Mouse (Mus musculus) kidney, adult 18-20 months (tissue): ENCODE measurements around the gene Alg14.

Experiments used
- DNase-seq: peaks from one replicate; pipeline ENCODE4 v3.0.0; 2021

The Alg14 gene

GRCm38 (mm10) chr3:121282998-121283397 is 8.6 kb upstream of the Alg14 start, which contains the start of gene Tmem56:
Tmem56 (minus strand) TSS chr3:121283098.
- DNase-seq = no peak

DNA sequence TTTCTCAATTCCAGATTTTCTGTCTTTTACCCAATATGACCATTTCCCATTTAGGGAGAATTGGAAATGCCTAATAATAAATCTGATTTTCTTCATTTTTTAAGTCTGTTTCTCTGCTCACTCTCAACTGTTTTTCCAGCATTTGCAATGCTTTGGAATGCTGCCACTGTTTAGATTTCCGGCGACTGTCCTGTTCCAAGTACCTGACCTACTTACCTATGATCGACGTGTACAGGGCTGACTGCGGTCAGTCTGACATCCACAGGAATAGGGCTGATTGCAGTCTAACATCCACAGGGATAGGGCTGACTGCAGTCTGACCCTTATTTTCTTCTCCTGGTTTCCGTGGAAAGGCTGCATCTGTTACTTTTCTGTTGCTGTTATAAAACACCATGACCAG is 6.4 kb upstream of the Alg14 start:
- no peak for DNase-seq

DNA sequence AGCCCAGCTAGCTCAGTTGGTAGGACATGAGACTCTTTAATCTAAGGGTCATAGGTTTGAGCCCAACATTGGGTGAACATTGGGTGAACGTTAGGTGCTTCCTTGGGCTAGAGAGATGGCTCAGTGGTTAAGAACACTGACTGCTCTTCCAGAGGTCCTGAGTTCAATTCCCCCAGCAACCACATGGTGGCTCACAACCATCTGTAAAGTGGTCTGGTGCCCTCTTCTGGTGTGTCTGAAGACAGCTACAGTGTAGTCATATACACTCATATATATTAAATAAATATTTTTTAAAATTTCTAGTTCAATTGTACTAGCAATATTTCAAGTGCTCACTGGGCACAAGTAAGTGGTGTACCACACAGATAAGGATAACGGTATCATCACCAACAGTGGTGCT is 4.4 kb upstream of the Alg14 start:
- DNase-seq = no peak

DNA sequence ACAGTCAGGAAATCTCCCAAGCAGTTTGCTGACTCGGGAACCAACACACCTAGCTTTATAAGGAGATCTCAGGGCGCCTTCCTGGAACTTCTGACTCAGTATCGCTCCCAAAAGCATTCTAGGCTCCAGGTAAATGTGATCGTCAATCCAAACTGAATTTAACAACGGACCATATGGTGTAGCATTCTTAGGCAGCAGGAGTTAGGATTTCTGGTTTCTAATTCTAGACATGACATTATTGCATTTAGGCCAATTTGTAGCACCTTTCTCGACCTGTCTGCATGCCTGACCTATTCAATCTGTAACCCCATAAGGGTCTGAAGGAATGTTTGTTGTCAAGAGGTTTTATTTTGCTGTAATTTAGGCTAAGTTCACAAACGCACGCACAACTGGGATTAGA is 892 bp upstream of the Alg14 start:
- DNase-seq = no peak

GRCm38 (mm10) chr3:121291225-121291559 is 381 bp upstream of the Alg14 start:
- no peak for DNase-seq

DNA sequence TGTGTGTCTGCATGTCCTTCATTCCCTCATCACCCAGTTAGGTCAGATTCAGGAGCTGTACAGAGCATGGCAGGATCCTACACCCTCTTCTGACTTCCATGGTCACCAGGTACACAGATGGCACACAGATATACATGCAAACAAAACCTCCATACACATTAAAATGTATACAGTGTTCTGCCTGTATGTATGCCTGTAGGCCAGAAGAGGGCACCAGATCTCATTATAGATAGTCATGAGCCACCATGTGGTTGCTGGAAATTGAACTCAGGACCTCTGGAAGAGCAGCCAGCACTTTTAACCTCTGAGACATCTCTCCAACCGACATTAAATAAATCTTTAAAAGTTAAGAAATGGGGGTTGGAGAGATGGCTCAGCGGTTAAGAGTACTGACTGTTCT is 2.6 kb downstream of the Alg14 start:
- DNase-seq = no peak

GRCm38 (mm10) chr3:121306641-121307040 is 15.1 kb downstream of the Alg14 start:
- no peak for DNase-seq

GRCm38 (mm10) chr3:121307532-121308234 is 16.1 kb downstream of the Alg14 start:
- peak; percentile 80 for DNase-seq

DNA sequence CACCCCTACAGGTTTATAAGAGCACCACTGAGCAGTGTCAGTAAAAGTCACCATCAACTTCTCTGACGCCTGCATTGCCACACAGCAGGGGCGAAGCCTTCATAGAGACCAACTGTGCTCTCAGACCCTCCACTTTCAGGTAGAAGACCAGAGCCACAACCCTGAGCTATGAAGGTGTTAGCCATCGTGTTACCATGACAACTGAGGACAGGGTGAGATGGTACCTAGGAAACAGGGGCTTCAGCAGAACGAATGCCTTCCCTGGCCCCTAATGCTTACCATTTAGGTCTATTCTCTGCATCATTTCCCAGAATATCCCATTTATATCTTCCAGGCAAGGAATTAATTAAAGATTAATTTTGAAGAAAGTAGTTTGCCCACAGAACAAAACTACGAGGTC is 17.4 kb downstream of the Alg14 start:
- no peak for DNase-seq

DNA sequence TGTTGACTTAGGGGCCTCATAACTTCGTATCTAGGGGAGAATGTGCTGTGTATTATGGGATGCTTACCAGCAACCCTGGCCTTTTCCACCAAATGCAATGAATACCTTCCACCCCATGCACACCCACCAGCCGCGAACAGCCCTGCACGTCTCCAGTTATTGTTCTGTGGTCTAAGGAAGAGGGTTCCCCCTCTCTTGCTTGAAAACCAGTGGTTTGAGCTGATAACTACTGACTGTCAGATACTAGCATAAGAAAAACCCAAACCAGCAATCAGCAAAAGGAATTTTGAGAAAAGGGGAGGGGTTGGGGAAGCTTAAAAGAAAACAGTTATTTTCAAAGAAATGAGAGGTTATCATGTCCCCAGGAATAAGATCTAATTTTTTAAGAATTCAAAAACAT is 17.9 kb downstream of the Alg14 start:
- no peak for DNase-seq

- DNase-seq = no peak
Observed at GRCm38 (mm10) chr3:121309896-121310714, 18.5 kb downstream of the Alg14 start.

DNA sequence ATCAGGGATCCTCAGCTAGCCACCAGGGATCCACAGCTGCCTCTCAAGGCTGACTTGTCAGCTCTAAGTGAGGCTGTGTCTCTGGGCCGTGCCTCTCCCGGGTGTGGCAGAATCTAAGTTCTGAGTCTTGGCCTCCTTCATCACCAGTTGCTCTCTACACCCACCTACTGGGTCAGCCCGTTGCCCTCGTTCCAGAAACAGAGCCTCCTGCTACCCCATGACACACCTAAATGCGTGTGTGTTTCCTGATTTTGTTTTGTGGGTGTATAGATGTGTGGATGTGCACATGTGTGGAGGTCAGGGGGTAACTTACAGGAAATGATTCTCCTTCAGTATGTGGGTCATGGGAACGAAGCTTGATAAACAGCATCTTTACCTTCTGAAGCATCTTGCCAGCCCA is 20.9 kb downstream of the Alg14 start:
- no peak for DNase-seq

GRCm38 (mm10) chr3:121312979-121313378 is 21.4 kb downstream of the Alg14 start:
- no peak for DNase-seq

DNA sequence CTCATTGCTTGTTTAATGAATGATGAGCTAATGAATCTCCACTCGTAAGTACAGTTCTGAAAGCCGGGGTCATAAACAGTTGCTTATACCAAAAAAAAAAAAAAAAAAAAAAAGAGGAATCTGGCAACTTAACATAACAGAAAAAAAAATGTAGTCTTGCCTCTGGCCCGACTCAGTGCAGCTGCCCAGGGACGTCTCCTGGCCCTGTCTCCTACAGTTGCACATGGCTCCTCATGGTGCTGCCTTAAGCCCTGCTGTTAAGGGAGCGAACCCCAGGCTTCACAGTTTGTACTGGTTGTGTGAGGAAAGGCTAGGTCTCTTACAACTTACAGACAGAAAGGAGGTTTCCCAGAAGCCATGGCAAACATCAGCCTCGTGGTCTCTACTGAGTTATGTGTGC is 22.6 kb downstream of the Alg14 start:
- no peak for DNase-seq

GRCm38 (mm10) chr3:121315498-121315897 is 23.9 kb downstream of the Alg14 start:
- DNase-seq = no peak

- no peak for DNase-seq
Observed at GRCm38 (mm10) chr3:121319906-121320305, 28.3 kb downstream of the Alg14 start.

GRCm38 (mm10) chr3:121320896-121321295 is 29.3 kb downstream of the Alg14 start:
- DNase-seq = no peak

- no peak for DNase-seq
Observed at GRCm38 (mm10) chr3:121323371-121323770, 31.8 kb downstream of the Alg14 start.

GRCm38 (mm10) chr3:121327406-121327805 is 35.8 kb downstream of the Alg14 start:
- no peak for DNase-seq

DNA sequence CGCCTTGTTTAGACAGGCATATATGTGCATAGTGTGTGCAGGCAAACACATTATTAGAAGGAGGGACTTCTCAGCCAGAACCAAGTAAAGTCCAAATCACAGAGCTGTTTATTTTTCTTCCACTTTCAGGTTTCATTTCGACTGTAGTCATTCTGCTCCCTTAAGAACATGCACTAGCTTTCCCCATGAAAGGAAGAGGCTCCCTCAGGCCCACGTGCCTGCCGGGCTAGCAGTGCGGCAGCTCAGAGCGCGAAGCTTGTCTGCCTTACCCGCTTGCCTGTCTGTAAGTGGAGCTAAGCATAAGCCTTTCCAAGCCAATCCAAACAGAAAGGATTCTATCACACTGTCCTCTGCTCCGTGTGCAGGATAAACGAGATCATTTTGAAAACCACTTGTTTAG is 38.1 kb downstream of the Alg14 start:
- no peak for DNase-seq

DNA sequence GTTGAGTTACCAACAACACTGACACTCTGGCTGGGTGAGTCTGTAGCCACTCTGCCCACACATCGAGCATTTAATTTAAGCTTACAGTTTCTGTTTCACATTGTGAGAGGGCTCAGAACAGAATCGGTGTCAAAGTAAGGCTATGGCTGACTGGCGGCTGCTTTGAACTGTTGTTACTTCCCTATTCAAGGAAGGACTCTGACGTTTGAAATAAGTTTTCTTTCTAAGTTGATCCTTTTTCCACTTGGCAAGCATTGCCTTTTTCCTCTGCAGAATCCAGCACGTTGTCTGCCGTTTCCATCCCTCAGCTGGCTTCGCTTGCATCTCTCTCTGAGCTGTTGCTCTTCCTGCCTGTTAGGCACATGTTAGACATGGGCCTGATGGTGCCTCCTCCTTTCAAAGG is 38.7 kb downstream of the Alg14 start:
- no peak for DNase-seq

DNA sequence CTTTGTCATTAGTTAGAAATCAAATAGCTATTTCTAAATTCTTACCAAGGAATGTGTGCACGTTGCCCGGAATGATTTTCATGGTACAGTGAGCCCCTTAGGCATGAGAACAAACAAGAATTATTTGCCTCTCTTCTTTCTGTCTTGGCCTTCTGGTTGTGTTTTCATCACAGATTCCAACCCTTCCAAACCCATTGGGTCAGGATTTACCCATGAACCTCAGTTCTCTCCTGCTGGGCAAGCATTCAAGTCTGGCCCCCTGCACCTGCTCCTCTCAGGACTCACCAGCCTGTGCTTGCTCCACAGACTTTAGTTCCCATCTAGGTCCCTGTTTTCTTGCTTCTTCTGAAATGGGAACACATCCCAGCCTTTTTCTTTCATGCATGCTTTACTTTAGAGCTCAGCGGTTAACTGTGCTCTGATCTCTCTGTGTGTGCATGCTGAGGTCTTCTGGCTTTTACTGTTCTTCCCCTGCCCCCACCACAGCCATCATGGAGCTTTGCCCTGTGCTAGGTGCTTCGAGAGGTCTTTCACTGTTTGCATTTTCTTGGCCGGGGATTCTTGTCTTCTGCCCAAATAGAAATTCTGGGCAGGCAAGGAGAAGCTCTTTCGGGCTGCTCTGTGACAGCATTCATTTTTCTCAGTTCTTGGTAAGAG is 44.8 kb downstream of the Alg14 start:
- DNase-seq = no peak

GRCm38 (mm10) chr3:121338687-121339086 is 47.1 kb downstream of the Alg14 start:
- no peak for DNase-seq

DNA sequence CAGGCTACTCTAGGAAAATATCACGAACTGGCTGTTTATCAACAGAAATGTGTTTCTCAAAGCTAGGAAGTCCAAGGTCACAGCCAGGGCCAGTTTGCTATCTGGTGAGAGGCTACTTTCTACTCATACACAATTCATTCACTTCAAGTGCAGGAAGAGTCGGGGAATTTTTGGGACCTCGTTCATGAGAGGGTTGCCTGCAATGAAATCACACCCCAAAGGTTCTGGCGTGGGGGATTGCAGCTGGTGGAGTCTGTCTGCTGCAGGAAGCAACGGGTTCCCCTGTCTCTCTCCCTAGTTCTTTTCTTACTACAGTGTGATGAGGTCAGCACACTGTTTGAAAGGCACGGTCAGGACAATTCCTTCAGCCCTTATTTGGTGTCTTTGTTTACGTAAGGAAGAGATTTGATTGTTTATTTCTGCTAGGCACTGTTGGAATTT is 48.8 kb downstream of the Alg14 start:
- DNase-seq = peak; percentile 14
